Mouse (Mus musculus): Measurements from ENCODE around the gene Fbxl18.

DNA sequence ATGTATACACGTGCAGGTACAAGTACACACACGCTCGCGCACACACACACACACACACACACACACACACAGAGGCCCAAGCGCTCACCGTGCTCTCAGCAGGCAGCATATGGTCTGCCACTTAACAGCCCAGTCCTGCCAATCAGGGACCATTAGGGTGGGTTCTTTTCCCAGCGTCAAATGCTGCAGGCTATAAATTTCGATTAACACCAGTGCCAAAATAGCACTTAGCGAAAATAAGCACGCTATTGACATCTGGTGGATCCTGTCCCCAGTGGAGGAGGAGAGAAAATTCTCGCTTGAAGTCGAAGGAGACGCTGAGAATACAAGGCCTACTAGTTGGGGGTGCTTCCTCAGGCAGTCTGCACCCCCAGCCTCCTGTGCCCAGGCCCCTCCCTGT is 25.8 kb downstream of the Fbxl18 start:
- no peak for TF ChIP-seq CTCF (IDR thresholded peaks at IDR 0.05; ENCODE audit: extremely low read depth, insufficient read depth, low read length)
- TF ChIP-seq POLR2A (IDR thresholded peaks at IDR 0.05; ENCODE audit: extremely low read depth, insufficient read depth, low read length), result no peak
